Mouse (Mus musculus) cerebellum, adult (tissue): ENCODE data around the gene Syce2.

Experiments
- ATAC-seq: cut with Nextera tagmentation; 2 replicates; pipeline ENCODE4 v1.9.2; 2017; ENCODE audit warnings: mild to moderate bottlenecking, moderate library complexity, mixed read lengths; ENCODE audit not compliant: insufficient number of reproducible peaks, low FRiP score, low TSS enrichment

The Syce2 gene

DNA sequence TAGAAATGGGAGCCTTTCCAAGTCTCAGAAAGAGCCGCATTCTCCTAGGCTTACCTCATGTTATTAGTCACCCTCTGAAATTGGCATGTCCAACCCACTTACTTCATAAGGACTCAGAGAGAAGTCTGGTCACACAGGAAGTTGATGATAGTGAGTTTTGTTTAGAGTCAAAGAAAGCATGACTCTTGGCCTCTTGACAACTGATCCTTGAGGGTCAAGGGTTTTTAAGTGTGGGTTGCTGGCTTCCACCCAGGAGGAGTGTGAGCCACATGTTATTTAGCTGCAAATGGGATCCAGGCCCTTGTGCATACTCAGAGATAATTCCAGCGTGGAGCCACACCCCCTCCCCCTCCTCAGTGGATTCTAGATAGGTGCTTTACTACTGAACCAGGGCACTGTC, 49.7 kb downstream of the Syce2 start:
- no peak for ATAC-seq

DNA sequence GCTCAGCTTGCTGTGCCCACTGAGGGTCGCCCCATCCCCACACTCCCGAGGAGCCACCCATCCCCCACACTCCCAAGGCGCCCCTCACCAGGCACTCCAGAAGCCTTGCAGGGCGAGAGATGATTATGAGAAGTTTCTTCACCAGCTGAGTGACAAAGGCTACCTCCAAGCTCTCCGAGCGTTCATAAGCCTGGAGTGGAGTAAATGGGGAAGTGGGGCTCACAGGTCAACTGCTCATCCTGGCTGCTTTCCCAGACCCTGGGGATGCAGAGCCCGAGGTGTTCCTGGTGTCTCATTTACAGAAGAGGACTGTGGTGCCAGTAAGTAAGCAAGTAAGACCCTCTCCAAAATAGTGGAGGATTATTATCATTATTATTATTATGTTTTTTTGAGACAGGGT, 53.6 kb downstream of the Syce2 start:
- ATAC-seq, result no peak

GRCm38 (mm10) chr8:84927513-84927912, 55.6 kb downstream of the Syce2 start:
- ATAC-seq, result no peak

DNA sequence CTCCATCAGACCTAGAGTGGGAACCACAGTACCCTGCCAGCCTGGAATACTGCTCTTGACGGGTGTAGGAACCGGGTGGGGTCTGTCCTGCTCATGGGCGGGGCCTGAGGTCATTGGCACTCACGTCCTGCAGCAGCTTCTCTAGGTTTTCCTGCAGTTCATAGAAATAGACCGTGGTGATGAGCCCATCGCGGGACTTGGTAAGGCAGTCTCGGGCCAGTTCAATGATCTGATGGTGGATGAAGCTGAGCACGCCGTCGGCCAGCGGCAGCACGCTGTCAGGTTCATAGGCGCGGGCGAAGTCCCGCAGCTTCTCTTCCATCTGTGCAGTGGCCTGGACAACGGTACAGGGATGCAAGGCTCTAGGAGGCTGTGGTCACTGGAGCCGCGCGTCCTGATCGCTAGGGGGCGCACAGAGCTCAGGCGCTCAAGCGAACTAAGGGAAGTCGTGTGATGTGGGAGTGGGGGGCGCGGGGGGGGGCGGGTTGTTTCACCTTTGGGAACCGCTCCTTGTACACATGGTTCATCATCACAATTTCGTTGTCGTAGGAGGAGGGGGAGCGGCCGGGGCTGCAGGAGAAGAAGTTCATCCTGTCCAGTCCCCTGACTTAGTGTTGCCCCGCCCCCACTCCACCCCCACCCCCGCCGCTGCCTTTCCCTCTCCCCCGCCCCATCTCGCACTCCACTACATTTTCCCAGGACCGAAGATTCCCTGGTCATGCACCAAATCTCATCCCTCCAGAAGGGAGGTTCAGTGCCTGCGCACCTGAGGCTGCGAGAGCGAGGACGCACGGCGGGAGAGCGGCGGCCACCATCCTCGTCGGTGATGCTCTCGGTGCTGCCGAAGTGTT, 56.8 kb downstream of the Syce2 start:
- peak; percentile 80 for ATAC-seq

- ATAC-seq, result no peak
These were observed 58.7 kb downstream of the Syce2 start for GRCm38 (mm10) chr8:84930582-84930981.

DNA sequence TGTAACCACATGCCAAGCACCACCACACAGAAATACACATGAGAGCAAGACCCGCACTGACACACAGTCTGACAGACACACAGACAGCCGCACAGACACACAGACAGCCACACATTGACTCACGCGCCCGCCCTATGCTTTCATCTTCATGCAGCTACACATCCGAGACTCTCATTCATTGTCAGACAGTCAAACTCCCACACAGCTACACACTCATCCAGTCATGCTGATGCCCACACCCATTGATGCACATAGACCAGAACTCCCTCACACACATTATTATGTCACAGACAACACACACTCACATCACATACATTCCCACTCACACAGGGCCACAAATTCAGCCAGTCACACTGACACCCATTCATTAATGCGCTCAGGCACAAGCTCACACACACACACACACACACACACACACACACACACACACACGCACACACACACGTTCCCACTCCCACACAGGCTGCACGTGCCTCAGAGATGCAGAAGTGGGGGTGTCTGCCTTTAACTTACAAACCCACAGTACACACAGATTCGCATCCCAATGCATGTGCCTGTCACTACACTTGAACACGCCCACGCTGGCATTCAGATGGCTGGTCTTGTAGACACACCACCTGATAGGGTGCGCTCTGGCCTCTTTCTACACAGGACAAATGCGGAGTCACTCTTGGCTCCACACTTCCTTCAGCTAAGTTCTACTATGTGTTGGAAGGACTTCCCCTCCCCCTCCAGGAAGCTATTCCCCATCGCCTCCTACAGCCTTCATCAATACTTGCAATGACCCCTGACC, 62.1 kb downstream of the Syce2 start:
- no peak for ATAC-seq

- peak; percentile 75 for ATAC-seq
These were observed 62.9 kb downstream of the Syce2 start for GRCm38 (mm10) chr8:84934860-84935259.

- peak; percentile 26; the same call in 1 of the 2 replicates for ATAC-seq
These were observed 63.6 kb downstream of the Syce2 start for GRCm38 (mm10) chr8:84935489-84935888.

- no peak for ATAC-seq
These were observed 64.4 kb downstream of the Syce2 start for GRCm38 (mm10) chr8:84936041-84936961.

GRCm38 (mm10) chr8:84936962-84937546, 65.1 kb downstream of the Syce2 start, which contains the start of gene Mast1:
Mast1 (minus strand) TSS chr8:84937359.
- ATAC-seq, result peak; percentile 49; the same call in 1 of the 2 replicates
